Mouse (Mus musculus): ENCODE measurements around the gene Pomgnt2. TPM values are rescaled to one million over a fixed set of nuclear protein-coding genes. Genes with fewer than 3 reads are reported as not detected.

Gene Pomgnt2
- polyA plus RNA-seq, 1 experiment from 2014 or later: 10.5 TPM

- peak; percentile 93 for TF ChIP-seq CTCF (IDR thresholded peaks at IDR 0.05; ENCODE audit: low read depth)
- no peak overlapping the region for H3K4me2 ChIP-seq
- no peak overlapping the region for H3K4me3 ChIP-seq (ENCODE audit: low read depth, low read length)
- no peak overlapping the region for H3K27ac ChIP-seq (ENCODE audit: low read depth)
- H3K9ac ChIP-seq: no peak overlapping the region
- no peaks in the 10 kb centered on the region; the same call in 1 of the 2 replicates for H3K36me3 ChIP-seq (ENCODE audit: insufficient read depth)
- ATAC-seq (ENCODE audit: insufficient read depth) (peak; percentile 29; the same call in 1 of the 2 replicates), DNase-seq (peak; percentile 81)
- H3K4me1 ChIP-seq (ENCODE audit: insufficient read depth): no peaks in the 10 kb centered on the region
- no peaks in the 10 kb centered on the region for H3K9me3 ChIP-seq (ENCODE audit: low read depth, low read length)
- H3K27me3 ChIP-seq (ENCODE audit: insufficient read depth, low read length): no peaks in the 10 kb centered on the region
- 45% methylated on average over 15 of the region's 15 CpGs for whole genome bisulfite sequencing
These were observed 13.4 kb downstream of the Pomgnt2 start for GRCm38 (mm10) chr9:121983504-121983903.

GRCm38 (mm10) chr9:121982665-121983064 is 14.2 kb downstream of the Pomgnt2 start:
- H3K27ac ChIP-seq (ENCODE audit: low read depth): no peak overlapping the region
- H3K4me1 ChIP-seq (ENCODE audit: insufficient read depth): no peaks in the 10 kb centered on the region
- 90% methylated on average over 15 of the region's 15 CpGs for WGBS
- no peak for DNase-seq
- no peak overlapping the region for H3K4me2 ChIP-seq
- H3K36me3 ChIP-seq (ENCODE audit: insufficient read depth): no peaks in the 10 kb centered on the region; the same call in 1 of the 2 replicates
- ATAC-seq (ENCODE audit: insufficient read depth): no peak
- TF ChIP-seq CTCF (IDR thresholded peaks at IDR 0.05; ENCODE audit: low read depth): no peak
- no peak overlapping the region for H3K9ac ChIP-seq
- H3K4me3 ChIP-seq (ENCODE audit: low read depth, low read length): no peak overlapping the region
- no peaks in the 10 kb centered on the region for H3K9me3 ChIP-seq (ENCODE audit: low read depth, low read length)
- H3K27me3 ChIP-seq (ENCODE audit: insufficient read depth, low read length): no peaks in the 10 kb centered on the region

- no peaks in the 10 kb centered on the region for H3K27me3 ChIP-seq (ENCODE audit: insufficient read depth, low read length)
- H3K4me3 ChIP-seq (ENCODE audit: low read depth, low read length): no peak overlapping the region
- no peak for ATAC-seq (ENCODE audit: insufficient read depth)
- no peaks in the 10 kb centered on the region for H3K9me3 ChIP-seq (ENCODE audit: low read depth, low read length)
- no peaks in the 10 kb centered on the region; the same call in 1 of the 2 replicates for H3K36me3 ChIP-seq (ENCODE audit: insufficient read depth)
- H3K27ac ChIP-seq (ENCODE audit: low read depth): no peak overlapping the region
- no peak for TF ChIP-seq CTCF (IDR thresholded peaks at IDR 0.05; ENCODE audit: low read depth)
- DNase-seq: no peak
- 94% methylated on average over 22 of the region's 22 CpGs for WGBS
- no peak overlapping the region for H3K4me2 ChIP-seq
- H3K4me1 ChIP-seq (ENCODE audit: insufficient read depth): no peaks in the 10 kb centered on the region
- H3K9ac ChIP-seq: no peak overlapping the region
These were observed 14.7 kb downstream of the Pomgnt2 start for GRCm38 (mm10) chr9:121982214-121982613.

DNA sequence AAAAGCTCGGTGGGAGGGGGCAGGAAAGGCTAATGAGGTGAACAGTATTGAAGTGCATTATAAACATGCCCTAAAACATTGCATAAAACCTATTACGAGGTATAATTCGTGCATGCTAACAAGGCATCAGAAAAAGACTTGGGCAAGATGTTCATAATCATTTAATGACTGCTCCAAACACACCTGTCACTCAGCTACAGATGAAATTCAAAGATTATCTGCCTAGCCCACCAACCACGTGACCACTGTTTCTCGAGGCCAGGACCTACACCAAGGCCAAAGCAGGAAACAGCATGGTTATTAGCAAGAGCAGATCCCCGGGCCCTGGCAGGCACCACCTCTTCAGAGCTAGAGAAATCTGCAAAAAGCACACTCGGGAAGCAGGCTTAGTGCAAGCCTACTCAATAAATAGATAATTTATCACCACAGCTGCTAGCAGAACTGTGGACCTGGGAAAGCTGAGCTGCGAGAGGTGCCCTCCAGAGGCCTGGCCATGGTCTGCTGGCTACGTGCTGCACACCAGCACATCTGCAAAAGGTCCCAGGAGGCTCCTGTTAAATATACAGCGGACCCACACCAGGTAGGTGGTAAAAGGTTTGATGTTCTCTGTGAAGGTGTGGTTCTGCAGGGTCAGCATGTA is 15.3 kb downstream of the Pomgnt2 start:
- no peak for DNase-seq
- H3K9ac ChIP-seq: no peak overlapping the region
- no peaks in the 10 kb centered on the region for H3K27me3 ChIP-seq (ENCODE audit: insufficient read depth, low read length)
- WGBS: 71% methylated on average over 10 of the region's 10 CpGs
- no peaks in the 10 kb centered on the region for H3K4me1 ChIP-seq (ENCODE audit: insufficient read depth)
- TF ChIP-seq CTCF (IDR thresholded peaks at IDR 0.05; ENCODE audit: low read depth): no peak
- H3K4me3 ChIP-seq (ENCODE audit: low read depth, low read length): no peak overlapping the region
- ATAC-seq (ENCODE audit: insufficient read depth): no peak
- H3K27ac ChIP-seq (ENCODE audit: low read depth): no peak overlapping the region
- no peak overlapping the region for H3K4me2 ChIP-seq
- H3K36me3 ChIP-seq (ENCODE audit: insufficient read depth): no peaks in the 10 kb centered on the region; the same call in 1 of the 2 replicates
- H3K9me3 ChIP-seq (ENCODE audit: low read depth, low read length): no peaks in the 10 kb centered on the region

- no peak overlapping the region for H3K9ac ChIP-seq
- 74% methylated on average over 9 of the region's 9 CpGs for WGBS
- no peaks in the 10 kb centered on the region for H3K4me1 ChIP-seq (ENCODE audit: insufficient read depth)
- DNase-seq (no peak), ATAC-seq (ENCODE audit: insufficient read depth) (no peak)
- no peaks in the 10 kb centered on the region for H3K9me3 ChIP-seq (ENCODE audit: low read depth, low read length)
- H3K4me2 ChIP-seq: no peak overlapping the region
- H3K36me3 ChIP-seq (ENCODE audit: insufficient read depth): no peaks in the 10 kb centered on the region; the same call in 1 of the 2 replicates
- no peak overlapping the region for H3K27ac ChIP-seq (ENCODE audit: low read depth)
- no peak for TF ChIP-seq CTCF (IDR thresholded peaks at IDR 0.05; ENCODE audit: low read depth)
- H3K27me3 ChIP-seq (ENCODE audit: insufficient read depth, low read length): no peaks in the 10 kb centered on the region
- H3K4me3 ChIP-seq (ENCODE audit: low read depth, low read length): no peak overlapping the region
These were observed 15.9 kb downstream of the Pomgnt2 start for GRCm38 (mm10) chr9:121981046-121981445.

- no peak for DNase-seq
- 75% methylated on average over 2 of the region's 2 CpGs for WGBS
These were observed 21.6 kb downstream of the Pomgnt2 start for GRCm38 (mm10) chr9:121975321-121975720.

DNA sequence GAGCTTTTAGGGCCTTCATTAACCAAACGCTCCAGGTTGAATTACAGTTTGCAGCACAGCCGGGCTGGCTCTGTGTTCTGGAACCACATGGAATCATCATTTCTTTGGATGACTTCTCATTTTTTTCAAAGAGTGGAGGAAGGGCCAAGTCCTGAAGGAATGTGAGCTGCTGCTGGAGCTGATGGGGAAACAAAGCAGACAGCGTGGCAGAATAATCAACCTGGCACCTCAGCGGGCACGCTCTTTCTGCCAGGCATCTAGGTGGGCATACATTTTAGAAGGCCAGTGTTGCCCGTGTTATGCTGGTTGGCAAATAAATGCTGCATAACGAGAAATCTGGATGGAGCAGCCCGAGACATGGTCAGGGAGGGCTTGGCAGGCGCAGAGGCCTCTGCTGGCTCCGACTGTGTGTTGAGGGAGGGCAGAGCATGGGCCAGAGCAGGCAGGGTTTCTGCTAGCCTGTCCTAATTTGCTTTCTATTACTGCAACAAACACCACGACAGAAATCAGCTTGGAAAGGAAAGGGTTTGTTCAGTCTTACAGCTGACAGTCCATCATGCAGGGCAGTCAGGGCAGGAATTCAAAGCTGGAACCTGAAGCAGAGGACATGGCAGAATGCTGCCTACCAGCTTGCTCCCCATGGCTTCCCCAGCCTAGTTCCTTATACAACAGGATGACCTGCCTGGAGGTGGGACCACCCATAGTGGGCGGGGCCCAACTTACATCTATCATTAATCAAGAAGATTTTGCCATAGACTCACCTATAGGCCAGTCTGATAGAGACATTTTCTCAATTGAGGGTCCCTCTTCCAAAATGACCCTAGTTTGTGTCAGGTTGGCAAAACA is 22.5 kb downstream of the Pomgnt2 start:
- no peak overlapping the region for H3K4me3 ChIP-seq (ENCODE audit: low read depth, low read length)
- TF ChIP-seq CTCF (IDR thresholded peaks at IDR 0.05; ENCODE audit: low read depth): no peak
- DNase-seq (no peak), ATAC-seq (ENCODE audit: insufficient read depth) (no peak)
- no peak overlapping the region for H3K4me2 ChIP-seq
- no peak overlapping the region for H3K9ac ChIP-seq
- no peaks in the 10 kb centered on the region for H3K27me3 ChIP-seq (ENCODE audit: insufficient read depth, low read length)
- H3K27ac ChIP-seq (ENCODE audit: low read depth): no peak overlapping the region
- 71% methylated on average over 12 of the region's 12 CpGs for WGBS
- no peaks in the 10 kb centered on the region for H3K36me3 ChIP-seq (ENCODE audit: insufficient read depth)
- H3K9me3 ChIP-seq (ENCODE audit: low read depth, low read length): no peaks in the 10 kb centered on the region
- H3K4me1 ChIP-seq (ENCODE audit: insufficient read depth): no peaks in the 10 kb centered on the region

More at GRCm38 (mm10) chr9:121975321-121975720, 21.6 kb downstream of the Pomgnt2 start:
- Histone ChIP-seq H3K27me3 (ENCODE audit: insufficient read depth, low read length) (no peaks in the 10 kb centered on the region), H3K27ac (ENCODE audit: low read depth) (no peak overlapping the region), H3K9me3 (ENCODE audit: low read depth, low read length) (no peaks in the 10 kb centered on the region), H3K4me1 (ENCODE audit: insufficient read depth) (no peaks in the 10 kb centered on the region), H3K4me3 (ENCODE audit: low read depth, low read length) (no peak overlapping the region), H3K9ac (no peak overlapping the region), H3K4me2 (no peak overlapping the region), H3K36me3 (ENCODE audit: insufficient read depth) (no peaks in the 10 kb centered on the region)
- no peak for ATAC-seq (ENCODE audit: insufficient read depth)
- no peak for TF ChIP-seq CTCF (IDR thresholded peaks at IDR 0.05; ENCODE audit: low read depth)
